Mouse (Mus musculus) CH12.LX (cell line): Measurements from ENCODE around the gene Rpl37a.

Experiments used
- CTCF ChIP-seq, 2 experiments: IDR thresholded peaks in 1 of 2; conservative IDR thresholded peaks in 1 of 2; 2 replicates each; pipeline ENCODE4 v1.5.1; 2011 to 2012; ENCODE audit warnings: low read depth in 2 of 2, low read length in 2 of 2, improper control_type of control experiment in 1 of 2, inconsistent platforms in 1 of 2, mild to moderate bottlenecking in 1 of 2, moderate library complexity in 1 of 2
- NRF1 ChIP-seq: IDR thresholded peaks from 2 replicates; pipeline ENCODE4 v1.6.1; 2014; ENCODE audit warnings: low read depth, mild to moderate bottlenecking, inconsistent platforms, low read length, improper control_type of control experiment, moderate library complexity

DNA sequence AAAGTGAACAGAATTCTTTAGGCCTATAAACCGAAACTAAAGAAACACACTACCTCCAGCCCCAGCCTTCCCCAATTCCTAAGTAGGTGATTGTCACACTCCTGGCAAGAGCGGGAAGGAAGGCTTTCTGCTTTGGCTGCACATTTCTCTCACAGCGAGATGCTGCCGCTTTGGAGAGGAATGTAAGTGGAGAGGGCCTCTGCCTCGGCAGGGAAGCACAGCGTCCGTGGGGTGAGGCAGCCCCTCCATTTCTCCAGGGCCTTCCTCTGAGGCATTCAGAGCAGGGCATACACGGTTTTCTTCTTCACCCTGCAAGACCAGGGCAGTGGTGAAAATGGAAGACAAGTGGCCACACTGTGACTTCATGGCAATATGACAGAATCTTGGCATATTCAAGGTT, 11.6 kb downstream of the Rpl37a start:
- TF ChIP-seq NRF1 (no peak), CTCF (conservative IDR thresholded peaks at IDR 0.05 in 1 of 2, IDR thresholded peaks at IDR 0.05 in 1 of 2; ENCODE audit: low read depth in 2 of 2, low read length in 2 of 2) (no peak)
